Mouse (Mus musculus): ENCODE data around the gene Gm21958. TPM values are rescaled to one million over a fixed set of nuclear protein-coding genes. Genes with fewer than 3 reads are reported as not detected.
A peak's percentile ranks its signal among the peaks of the same experiment; 100 is the strongest.

The Gm21958 gene
- polyA plus RNA-seq, 1 experiment: not detected

DNA sequence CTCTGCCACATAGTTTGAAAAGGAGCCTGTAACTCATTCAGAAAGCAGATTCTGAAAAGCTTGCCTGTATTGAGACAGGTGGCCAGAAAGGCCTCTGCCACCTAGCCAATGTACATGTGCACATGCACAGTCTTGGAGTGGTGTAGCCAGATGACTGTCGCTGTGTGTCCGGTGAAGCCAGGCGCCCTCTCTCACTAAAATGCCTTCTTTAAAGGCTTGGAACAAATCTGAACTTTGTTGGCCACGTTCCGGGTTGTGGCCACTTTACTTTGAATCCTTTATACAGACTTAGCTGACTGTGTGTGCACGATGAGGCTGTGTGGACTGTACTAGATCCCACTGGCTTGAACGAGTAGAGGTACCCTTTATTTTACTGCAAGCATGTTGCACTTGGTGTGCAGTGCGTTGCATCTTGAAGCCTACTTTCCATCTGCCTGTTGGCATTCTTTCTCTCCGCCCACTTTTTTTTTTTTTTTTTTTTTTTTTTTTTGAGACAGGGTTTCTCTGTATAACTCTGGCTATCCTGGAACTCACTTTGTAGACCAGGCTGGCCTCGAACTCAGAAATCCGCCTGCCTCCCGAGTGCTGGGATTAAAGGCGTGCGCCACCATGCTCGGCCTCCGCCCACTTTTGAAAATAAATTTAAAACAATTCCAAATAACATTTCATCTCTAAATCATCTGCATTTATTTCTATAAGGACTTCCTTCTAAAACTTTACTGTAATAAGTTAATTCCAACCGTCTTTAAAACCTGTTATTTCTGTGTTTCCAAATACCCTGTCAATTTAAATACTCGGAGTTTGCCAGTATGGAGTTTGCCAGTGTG is 22.2 kb upstream of the Gm21958 start:
- H3K79me2 ChIP-seq (ENCODE audit: control insufficient read depth, insufficient read depth): peaks cover 58% of the 10 kb centered on the region
- H3ac ChIP-seq (ENCODE audit: control insufficient read depth, insufficient read length, low read depth): peak overlapping the region; percentile 86
- peaks cover 41% of the 10 kb centered on the region for H3K36me3 ChIP-seq (ENCODE audit: control insufficient read depth, insufficient read depth)
- H3K27me3 ChIP-seq (ENCODE audit: control insufficient read depth, insufficient read depth, insufficient read length): no peaks in the 10 kb centered on the region
- H3K79me3 ChIP-seq (ENCODE audit: low read depth): peaks cover 29% of the 10 kb centered on the region
- TF ChIP-seq CTCF (IDR thresholded peaks at IDR 0.05; ENCODE audit: control insufficient read depth, insufficient read depth, insufficient read length): no peak
- TF ChIP-seq MYOG (IDR thresholded peaks at IDR 0.05; ENCODE audit: control insufficient read depth, extremely low read depth, insufficient read length): no peak
- TF ChIP-seq MAX (IDR thresholded peaks at IDR 0.05): no peak
- no peak for TF ChIP-seq FOSL1 (IDR thresholded peaks at IDR 0.05; ENCODE audit: insufficient read depth, low read length, poor library complexity, severe bottlenecking)
- TF ChIP-seq USF1 (IDR thresholded peaks at IDR 0.05; ENCODE audit: low read depth): no peak
- no peak for TF ChIP-seq CEBPB (IDR thresholded peaks at IDR 0.05; ENCODE audit: low read depth)
- TF ChIP-seq MYOD1 (IDR thresholded peaks at IDR 0.05; ENCODE audit: control insufficient read depth, insufficient read length, low read depth): no peak
- H3K4me3 ChIP-seq (ENCODE audit: insufficient read depth, poor library complexity, severe bottlenecking): peak overlapping the region; percentile 79

DNA sequence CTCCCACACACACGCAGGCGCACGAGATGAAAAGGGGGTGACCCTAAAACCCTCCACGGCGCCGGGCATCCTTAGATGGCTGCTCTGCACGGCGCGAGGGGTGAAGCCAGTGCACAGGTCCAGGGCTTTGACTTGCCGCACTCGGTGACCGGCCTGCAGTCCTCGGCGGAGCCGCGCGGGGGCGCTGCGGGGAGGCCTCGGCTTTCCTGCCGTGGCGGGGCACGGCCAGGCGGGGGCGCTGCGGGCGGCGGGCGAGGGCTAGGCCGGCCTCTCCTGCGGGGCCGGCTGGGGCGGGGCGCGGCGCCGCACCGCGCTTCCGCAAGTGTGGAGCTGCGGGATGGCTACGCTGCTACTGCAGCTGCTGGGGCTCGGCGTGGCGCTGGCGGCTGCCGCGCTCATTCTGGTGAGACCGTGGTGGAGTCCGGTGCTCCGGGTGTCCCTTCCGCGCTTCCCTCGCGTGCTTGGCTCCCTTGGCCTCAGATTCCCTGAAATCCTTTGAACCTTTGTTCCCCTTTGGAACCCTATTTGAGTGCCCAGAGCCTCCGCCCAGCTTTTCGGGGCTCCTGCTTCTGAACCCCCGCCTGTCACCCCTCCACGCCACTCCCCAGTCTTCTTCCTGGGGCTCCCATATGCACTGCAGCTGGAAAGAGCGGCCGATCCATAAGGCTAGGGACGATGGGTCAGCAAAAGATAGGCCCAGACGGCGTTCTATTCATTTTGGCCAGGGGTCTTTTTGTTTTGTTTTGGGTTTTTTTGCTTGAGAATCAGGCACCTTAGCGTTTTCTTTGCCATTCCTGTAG is 21.3 kb upstream of the Gm21958 start, which contains the start of the genes Exosc8 and Alg5:
TSS of gene Exosc8 (minus strand) at position 147 of the 800 bp plus-strand sequence.
TSS of gene Alg5 (plus strand) at position 293 of the 800 bp plus-strand sequence.
- TF ChIP-seq CTCF (IDR thresholded peaks at IDR 0.05; ENCODE audit: control insufficient read depth, insufficient read depth, insufficient read length): peak; percentile 100
- TF ChIP-seq MAX (IDR thresholded peaks at IDR 0.05): no peak
- H3K36me3 ChIP-seq (ENCODE audit: control insufficient read depth, insufficient read depth): peaks cover 42% of the 10 kb centered on the region
- H3K4me3 ChIP-seq (ENCODE audit: insufficient read depth, poor library complexity, severe bottlenecking): peak within 1 kb of the TSS; percentile 79
- peaks cover 29% of the 10 kb centered on the region for H3K79me3 ChIP-seq (ENCODE audit: low read depth)
- peaks cover 58% of the 10 kb centered on the region for H3K79me2 ChIP-seq (ENCODE audit: control insufficient read depth, insufficient read depth)
- H3ac ChIP-seq (ENCODE audit: control insufficient read depth, insufficient read length, low read depth): peak within 1 kb of the TSS; percentile 99
- no peaks in the 10 kb centered on the region for H3K27me3 ChIP-seq (ENCODE audit: control insufficient read depth, insufficient read depth, insufficient read length)

DNA sequence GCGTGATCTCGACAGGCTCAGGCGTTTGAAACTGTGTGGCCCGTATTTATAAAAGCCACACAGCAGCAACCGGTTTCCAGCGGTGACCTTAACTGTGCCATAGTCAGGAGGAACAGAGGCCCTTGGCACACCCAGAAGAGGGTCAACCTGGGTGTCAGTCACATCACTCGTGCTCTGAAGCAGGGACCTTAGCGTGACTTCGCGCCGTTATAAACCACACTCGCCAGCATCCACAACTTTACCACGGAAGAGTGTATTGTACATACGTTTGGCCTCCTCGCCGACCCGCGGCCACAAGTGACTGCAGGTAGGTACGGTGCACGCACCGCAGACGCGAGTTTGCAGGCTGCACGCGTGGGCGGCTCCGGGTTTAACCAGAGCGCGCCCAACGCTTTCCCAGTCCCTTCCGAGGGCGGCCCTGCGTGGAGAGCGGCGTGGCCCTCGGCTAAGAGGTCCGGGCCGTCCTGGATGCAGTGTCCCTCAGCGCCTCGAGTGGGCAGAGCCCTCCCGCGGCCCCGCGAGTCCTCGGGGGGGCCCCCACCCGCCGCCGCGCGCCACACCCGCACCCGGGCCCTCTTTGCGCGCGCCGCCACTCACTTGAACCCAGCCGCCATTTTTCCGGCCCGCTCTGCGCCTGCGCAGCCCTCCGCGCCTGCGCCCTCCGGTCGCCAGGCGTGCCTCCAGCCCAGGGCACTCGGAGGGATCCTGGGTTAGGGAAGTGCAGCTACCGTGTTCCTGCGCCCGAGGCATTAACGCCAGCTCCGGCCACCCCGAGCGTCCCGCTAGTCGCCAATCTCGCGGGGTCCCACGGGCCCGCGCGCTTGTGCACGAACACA is 20.5 kb upstream of the Gm21958 start:
- H3K27me3 ChIP-seq (ENCODE audit: control insufficient read depth, insufficient read depth, insufficient read length): no peaks in the 10 kb centered on the region
- peaks cover 29% of the 10 kb centered on the region for H3K79me3 ChIP-seq (ENCODE audit: low read depth)
- peak; percentile 4 for TF ChIP-seq MAX (IDR thresholded peaks at IDR 0.05)
- TF ChIP-seq CEBPB (IDR thresholded peaks at IDR 0.05; ENCODE audit: low read depth): no peak
- peak overlapping the region; percentile 79 for H3K4me3 ChIP-seq (ENCODE audit: insufficient read depth, poor library complexity, severe bottlenecking)
- peaks cover 45% of the 10 kb centered on the region for H3K36me3 ChIP-seq (ENCODE audit: control insufficient read depth, insufficient read depth)
- peaks cover 58% of the 10 kb centered on the region for H3K79me2 ChIP-seq (ENCODE audit: control insufficient read depth, insufficient read depth)
- H3ac ChIP-seq (ENCODE audit: control insufficient read depth, insufficient read length, low read depth): peak overlapping the region; percentile 99

DNA sequence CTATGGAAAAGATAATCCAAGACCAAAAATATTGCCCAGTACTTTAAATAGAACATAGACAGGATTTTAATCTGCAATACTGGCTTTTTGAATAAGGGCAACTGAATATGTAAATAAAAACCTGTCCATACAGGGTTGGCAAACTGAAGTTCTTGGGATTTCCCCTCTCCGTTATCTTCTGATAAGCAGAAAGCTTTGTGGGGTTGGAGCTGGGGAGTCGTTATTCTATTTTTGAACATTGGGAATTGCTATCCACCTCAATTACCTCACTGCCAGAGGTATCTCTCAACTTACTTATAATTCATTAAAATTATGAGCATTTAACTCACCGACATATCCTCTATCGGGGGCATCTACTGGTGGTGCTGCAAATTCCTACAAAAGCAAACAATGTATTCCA is 18.2 kb upstream of the Gm21958 start:
- peaks cover 62% of the 10 kb centered on the region for H3K36me3 ChIP-seq (ENCODE audit: control insufficient read depth, insufficient read depth)
- no peak for TF ChIP-seq MYOG (IDR thresholded peaks at IDR 0.05; ENCODE audit: control insufficient read depth, extremely low read depth, insufficient read length)
- TF ChIP-seq CTCF (IDR thresholded peaks at IDR 0.05; ENCODE audit: control insufficient read depth, insufficient read depth, insufficient read length): no peak

DNA sequence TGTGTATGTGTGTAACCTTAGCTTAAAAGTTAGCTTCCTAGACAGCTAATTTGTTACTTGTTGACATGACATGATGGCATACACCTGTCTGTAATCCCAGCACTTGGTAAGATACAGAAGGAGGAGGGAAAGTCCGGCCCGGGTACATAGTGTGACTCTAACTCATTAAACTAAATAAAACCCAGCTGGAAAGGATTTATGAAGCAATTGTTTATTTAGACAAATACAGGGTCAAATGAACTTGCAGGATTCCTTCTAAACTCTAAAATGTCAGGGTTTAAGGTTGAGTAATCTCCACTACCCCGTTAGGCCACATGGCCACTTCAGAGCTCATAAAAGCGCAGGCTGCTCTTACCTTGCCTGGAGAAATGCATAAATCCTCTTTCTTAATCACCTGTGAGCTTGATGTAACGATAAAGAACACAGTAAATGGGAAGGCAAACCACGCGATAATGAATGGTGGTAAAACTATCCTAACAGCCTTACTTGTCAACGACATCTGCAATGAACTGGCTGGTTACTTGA is 17.5 kb upstream of the Gm21958 start:
- TF ChIP-seq MYOD1 (IDR thresholded peaks at IDR 0.05; ENCODE audit: control insufficient read depth, insufficient read length, low read depth) (no peak), MAX (IDR thresholded peaks at IDR 0.05) (no peak), USF1 (IDR thresholded peaks at IDR 0.05; ENCODE audit: low read depth) (no peak), CTCF (IDR thresholded peaks at IDR 0.05; ENCODE audit: control insufficient read depth, insufficient read depth, insufficient read length) (no peak), MYOG (IDR thresholded peaks at IDR 0.05; ENCODE audit: control insufficient read depth, extremely low read depth, insufficient read length) (no peak), CEBPB (IDR thresholded peaks at IDR 0.05; ENCODE audit: low read depth) (no peak), FOSL1 (IDR thresholded peaks at IDR 0.05; ENCODE audit: insufficient read depth, low read length, poor library complexity, severe bottlenecking) (no peak)
- no peak overlapping the region for H3K4me3 ChIP-seq (ENCODE audit: insufficient read depth, poor library complexity, severe bottlenecking)
- H3K36me3 ChIP-seq (ENCODE audit: control insufficient read depth, insufficient read depth): peaks cover 69% of the 10 kb centered on the region
- peaks cover 20% of the 10 kb centered on the region for H3K79me3 ChIP-seq (ENCODE audit: low read depth)
- H3K27me3 ChIP-seq (ENCODE audit: control insufficient read depth, insufficient read depth, insufficient read length): no peaks in the 10 kb centered on the region
- no peak overlapping the region for H3ac ChIP-seq (ENCODE audit: control insufficient read depth, insufficient read length, low read depth)
- peaks cover 35% of the 10 kb centered on the region for H3K79me2 ChIP-seq (ENCODE audit: control insufficient read depth, insufficient read depth)

More for the DNA sequence above, 18.2 kb upstream of the Gm21958 start:
- H3K79me3 ChIP-seq (ENCODE audit: low read depth): peaks cover 27% of the 10 kb centered on the region
- H3K79me2 ChIP-seq (ENCODE audit: control insufficient read depth, insufficient read depth): peaks cover 42% of the 10 kb centered on the region
- no peaks in the 10 kb centered on the region for H3K27me3 ChIP-seq (ENCODE audit: control insufficient read depth, insufficient read depth, insufficient read length)
- H3ac ChIP-seq (ENCODE audit: control insufficient read depth, insufficient read length, low read depth): no peak overlapping the region
- H3K4me3 ChIP-seq (ENCODE audit: insufficient read depth, poor library complexity, severe bottlenecking): no peak overlapping the region
